Mouse (Mus musculus): ENCODE measurements around the gene Arl16. TPM values are rescaled to one million over a fixed set of nuclear protein-coding genes. Genes with fewer than 3 reads are reported as not detected.

The Arl16 gene
- polyA plus RNA-seq, 1 experiment from 2014 or later = 58.2 TPM

DNA sequence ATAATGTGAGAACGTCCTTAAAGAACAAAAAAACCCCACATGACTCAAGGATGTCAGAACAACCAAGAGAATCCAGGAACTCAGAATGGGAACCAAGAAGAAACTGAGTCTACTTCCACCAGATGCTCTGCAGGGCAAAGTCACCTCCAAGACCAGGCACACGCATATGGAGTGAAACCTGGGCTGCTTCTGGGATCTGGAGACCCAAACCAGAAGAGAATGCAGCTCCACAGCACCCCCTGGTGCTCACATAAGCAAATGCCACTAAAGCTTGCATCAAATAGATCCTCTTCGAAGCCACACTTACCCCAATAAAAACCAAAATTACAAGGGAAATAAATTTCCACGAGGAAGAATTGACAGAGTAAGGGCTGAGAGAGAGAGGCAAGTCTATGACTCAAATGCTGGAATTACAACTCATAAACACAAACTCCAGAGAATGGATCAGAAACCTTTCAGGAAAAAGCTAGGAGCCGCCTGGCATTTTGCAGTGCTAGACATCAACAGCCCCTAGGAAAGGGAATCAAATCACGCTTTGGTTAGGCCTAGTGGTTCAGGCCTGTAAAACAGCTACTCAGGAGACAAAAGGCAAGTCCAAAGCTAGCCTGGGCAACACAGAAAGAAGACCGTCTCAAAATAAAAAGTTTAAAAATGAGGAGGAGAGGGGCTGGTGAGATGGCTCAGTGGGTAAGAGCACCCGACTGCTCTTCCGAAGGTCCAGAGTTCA is 43.7 kb downstream of the Arl16 start:
- Histone ChIP-seq H3K9ac (ENCODE audit: low read depth, low read length) (no peak overlapping the region), H3K4me3 (ENCODE audit: low read depth, low read length) (no peak overlapping the region), H3K27me3 (ENCODE audit: control insufficient read depth, insufficient read depth, low read length) (no peaks in the 10 kb centered on the region), H3K27ac (ENCODE audit: low read depth, low read length) (no peak overlapping the region), H3K4me1 (replicated peaks; ENCODE audit: control insufficient read depth, insufficient read depth, low read length) (no peaks in the 10 kb centered on the region), H3K9me3 (ENCODE audit: control insufficient read depth, low read length) (no peaks in the 10 kb centered on the region), H3K4me2 (replicated peaks; ENCODE audit: low read depth, low read length) (no peak overlapping the region), H3K36me3 (ENCODE audit: control insufficient read depth, insufficient read depth, low read length) (0 out of 2 replicates have a peak, but pooled peaks cover 4% of the 10 kb centered on the region)
- no peak for ATAC-seq (ENCODE audit: low FRiP score)
- peak; percentile 84 for DNase-seq (ENCODE audit: low spot score)
- 82% methylated on average over 9 of the region's 9 CpGs for WGBS

DNA sequence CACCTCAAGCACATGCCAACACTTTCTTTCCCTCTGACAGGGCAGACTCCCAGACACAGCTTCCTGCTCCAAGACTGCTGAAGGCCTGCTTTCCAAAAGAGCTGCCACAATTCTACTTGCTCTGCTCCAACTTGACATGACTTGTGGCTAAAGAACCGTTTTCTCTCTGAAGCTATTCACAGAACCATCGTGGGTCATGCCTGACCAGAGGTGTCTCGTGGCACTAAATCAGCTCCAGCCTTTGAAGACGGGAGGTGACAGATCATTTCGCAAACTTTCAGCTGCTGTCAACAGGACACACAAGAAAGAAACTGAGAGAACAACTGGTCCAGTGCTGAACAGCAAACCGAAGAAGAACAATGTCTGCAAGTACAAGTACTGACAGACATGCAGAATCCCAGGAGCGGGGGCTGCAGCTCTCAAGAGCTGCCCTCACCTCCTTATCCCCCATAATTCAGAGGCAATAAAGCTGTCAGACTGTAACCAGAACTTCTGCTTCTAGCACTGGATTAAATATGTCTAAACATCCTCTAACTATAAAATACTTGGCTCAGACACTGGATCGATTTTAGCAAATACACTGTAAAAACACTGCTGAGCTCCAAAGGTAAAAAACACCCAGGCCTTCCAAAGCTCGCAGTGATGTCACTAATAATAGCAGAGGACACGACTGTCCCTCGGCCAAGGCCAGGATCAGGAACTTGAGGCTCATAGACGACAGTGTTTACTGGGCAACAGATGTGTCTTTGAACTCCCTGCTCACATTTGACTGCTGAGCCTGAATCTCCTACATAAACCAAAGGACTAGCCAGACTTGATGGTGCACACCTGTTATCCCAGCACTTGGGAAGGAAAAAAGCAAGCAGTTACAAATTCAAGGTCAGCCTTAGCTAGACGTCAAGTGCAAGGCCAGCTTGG is 44.5 kb downstream of the Arl16 start:
- Histone ChIP-seq H3K9ac (ENCODE audit: low read depth, low read length) (no peak overlapping the region), H3K4me2 (replicated peaks; ENCODE audit: low read depth, low read length) (no peak overlapping the region), H3K36me3 (ENCODE audit: control insufficient read depth, insufficient read depth, low read length) (0 out of 2 replicates have a peak, but pooled peaks cover 4% of the 10 kb centered on the region), H3K4me3 (ENCODE audit: low read depth, low read length) (no peak overlapping the region), H3K4me1 (replicated peaks; ENCODE audit: control insufficient read depth, insufficient read depth, low read length) (no peaks in the 10 kb centered on the region), H3K27ac (ENCODE audit: low read depth, low read length) (no peak overlapping the region), H3K27me3 (ENCODE audit: control insufficient read depth, insufficient read depth, low read length) (no peaks in the 10 kb centered on the region), H3K9me3 (ENCODE audit: control insufficient read depth, low read length) (no peaks in the 10 kb centered on the region)
- WGBS = 93% methylated on average over 13 of the region's 13 CpGs
- DNase-seq (ENCODE audit: low spot score) (no peak), ATAC-seq (ENCODE audit: low FRiP score) (no peak)

DNA sequence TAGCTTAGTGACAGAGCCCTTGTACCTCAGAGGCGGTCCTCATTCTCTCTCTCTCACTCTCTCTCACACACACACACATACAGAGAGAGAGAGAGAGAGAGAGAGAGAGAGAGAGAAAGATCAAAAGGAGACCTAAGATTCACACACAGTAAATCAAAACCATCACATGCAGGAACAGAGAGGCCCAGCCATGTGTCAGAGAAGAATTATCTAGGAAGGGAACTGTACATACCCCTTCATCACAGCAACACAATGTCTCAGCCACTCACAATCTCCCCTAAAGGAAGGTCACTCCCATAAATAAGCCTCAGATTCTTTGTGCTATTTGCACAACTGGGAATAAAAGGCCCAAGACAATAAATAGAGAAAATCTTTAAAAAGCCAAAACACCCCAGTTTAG is 48.8 kb downstream of the Arl16 start:
- Histone ChIP-seq H3K4me2 (replicated peaks; ENCODE audit: low read depth, low read length) (no peak overlapping the region), H3K27ac (ENCODE audit: low read depth, low read length) (no peak overlapping the region), H3K9me3 (ENCODE audit: control insufficient read depth, low read length) (no peaks in the 10 kb centered on the region), H3K9ac (ENCODE audit: low read depth, low read length) (no peak overlapping the region), H3K27me3 (ENCODE audit: control insufficient read depth, insufficient read depth, low read length) (no peaks in the 10 kb centered on the region), H3K36me3 (ENCODE audit: control insufficient read depth, insufficient read depth, low read length) (no peaks in the 10 kb centered on the region), H3K4me1 (replicated peaks; ENCODE audit: control insufficient read depth, insufficient read depth, low read length) (no peaks in the 10 kb centered on the region), H3K4me3 (ENCODE audit: low read depth, low read length) (no peak overlapping the region)
- WGBS = 100% methylated on average over 1 of the region's 1 CpGs
- DNase-seq (ENCODE audit: low spot score) (no peak), ATAC-seq (ENCODE audit: low FRiP score) (no peak)

DNA sequence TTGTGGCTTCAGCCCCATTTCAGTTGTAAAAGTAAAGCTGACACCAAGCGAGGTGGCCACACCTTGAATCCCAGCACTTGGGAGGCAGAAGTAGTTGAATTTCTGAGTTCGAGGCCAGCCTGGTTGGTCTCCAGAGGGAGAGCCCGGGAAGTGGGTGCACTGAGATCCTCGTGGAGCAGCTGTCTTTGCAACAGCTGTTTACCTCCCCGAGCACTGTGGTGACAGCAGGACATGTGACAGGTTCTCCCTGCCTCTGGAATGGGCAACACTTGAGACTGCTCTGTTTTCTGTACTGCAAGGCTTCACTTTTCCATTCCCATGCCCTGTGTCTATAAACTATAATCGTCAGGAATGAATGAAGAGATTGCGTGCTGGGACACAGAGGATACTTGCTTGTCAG is 49.6 kb downstream of the Arl16 start:
- no peak overlapping the region for H3K4me2 ChIP-seq (replicated peaks; ENCODE audit: low read depth, low read length)
- H3K4me3 ChIP-seq (ENCODE audit: low read depth, low read length) = no peak overlapping the region
- H3K9me3 ChIP-seq (ENCODE audit: control insufficient read depth, low read length) = no peaks in the 10 kb centered on the region
- DNase-seq (ENCODE audit: low spot score) (no peak), ATAC-seq (ENCODE audit: low FRiP score) (no peak)
- H3K9ac ChIP-seq (ENCODE audit: low read depth, low read length) = no peak overlapping the region
- H3K27me3 ChIP-seq (ENCODE audit: control insufficient read depth, insufficient read depth, low read length) = no peaks in the 10 kb centered on the region
- no peaks in the 10 kb centered on the region for H3K36me3 ChIP-seq (ENCODE audit: control insufficient read depth, insufficient read depth, low read length)
- H3K27ac ChIP-seq (ENCODE audit: low read depth, low read length) = no peak overlapping the region
- WGBS = 91% methylated on average over 7 of the region's 7 CpGs
- no peaks in the 10 kb centered on the region for H3K4me1 ChIP-seq (replicated peaks; ENCODE audit: control insufficient read depth, insufficient read depth, low read length)

Other genes starting within 250 kb of the Arl16 start
- gene Bahcc1, start 234.7 kb downstream of the Arl16 start, polyA plus RNA-seq (2014; fragmentation: Nextera tagmentation; extraction: Ambion mirVana) = 18.1 and 23.1 TPM in 2 replicates
- 3,592 and 3,665 TPM in 2 replicates for gene Actg1, start 119.1 kb downstream of the Arl16 start, polyA plus RNA-seq (2014; fragmentation: Nextera tagmentation; extraction: Ambion mirVana)
- gene Fscn2, start 106.1 kb downstream of the Arl16 start, polyA plus RNA-seq (2014; fragmentation: Nextera tagmentation; extraction: Ambion mirVana) = 1.1 and 1.5 TPM in 2 replicates
- gene Faap100, start 88.8 kb downstream of the Arl16 start, polyA plus RNA-seq (2014; fragmentation: Nextera tagmentation; extraction: Ambion mirVana) = 27.8 and 33.6 TPM in 2 replicates
- 37.5 and 40.3 TPM in 2 replicates for gene Nploc4, start 29.9 kb downstream of the Arl16 start, polyA plus RNA-seq (2014; fragmentation: Nextera tagmentation; extraction: Ambion mirVana)
- gene Tspan10, start 25.0 kb downstream of the Arl16 start, polyA plus RNA-seq (2014; fragmentation: Nextera tagmentation; extraction: Ambion mirVana) = not detected in 2 replicates
- 0.18 and 0.26 TPM in 2 replicates for gene Pde6g, start 14.1 kb downstream of the Arl16 start, polyA plus RNA-seq (2014; fragmentation: Nextera tagmentation; extraction: Ambion mirVana)
- 11.9 and 13.1 TPM in 2 replicates for gene Oxld1, start 9.5 kb downstream of the Arl16 start, polyA plus RNA-seq (2014; fragmentation: Nextera tagmentation; extraction: Ambion mirVana)
- 25.0 and 30.0 TPM in 2 replicates for gene Ccdc137, start 9.5 kb downstream of the Arl16 start, polyA plus RNA-seq (2014; fragmentation: Nextera tagmentation; extraction: Ambion mirVana)
- gene Mrpl12, start 17.0 kb upstream of the Arl16 start, polyA plus RNA-seq (2014; fragmentation: Nextera tagmentation; extraction: Ambion mirVana) = 139 and 141 TPM in 2 replicates
- 35.2 and 35.4 TPM in 2 replicates for gene Slc25a10, start 24.2 kb upstream of the Arl16 start, polyA plus RNA-seq (2014; fragmentation: Nextera tagmentation; extraction: Ambion mirVana)
- 0.31 and 0.56 TPM in 2 replicates for gene Gcgr, start 63.1 kb upstream of the Arl16 start, polyA plus RNA-seq (2014; fragmentation: Nextera tagmentation; extraction: Ambion mirVana)
- gene Mcrip1, start 82.1 kb upstream of the Arl16 start, polyA plus RNA-seq (2014; fragmentation: Nextera tagmentation; extraction: Ambion mirVana) = 245 and 256 TPM in 2 replicates
- not detected in 2 replicates for gene Ppp1r27, start 83.5 kb upstream of the Arl16 start, polyA plus RNA-seq (2014; fragmentation: Nextera tagmentation; extraction: Ambion mirVana)
- gene P4hb, start 105.6 kb upstream of the Arl16 start, polyA plus RNA-seq (2014; fragmentation: Nextera tagmentation; extraction: Ambion mirVana) = 504 and 527 TPM in 2 replicates
- 576 and 591 TPM in 2 replicates for gene Arhgdia, start 114.0 kb upstream of the Arl16 start, polyA plus RNA-seq (2014; fragmentation: Nextera tagmentation; extraction: Ambion mirVana)
- 686 and 764 TPM in 2 replicates for gene Alyref, start 130.8 kb upstream of the Arl16 start, polyA plus RNA-seq (2014; fragmentation: Nextera tagmentation; extraction: Ambion mirVana)
- 195 TPM in 2 replicates for gene Anapc11, start 130.8 kb upstream of the Arl16 start, polyA plus RNA-seq (2014; fragmentation: Nextera tagmentation; extraction: Ambion mirVana)
- gene Npb, start 140.9 kb upstream of the Arl16 start, polyA plus RNA-seq (2014; fragmentation: Nextera tagmentation; extraction: Ambion mirVana) = 0.42 TPM in 1 of 2 replicates, not detected in the other
- gene Pcyt2, start 150.3 kb upstream of the Arl16 start, polyA plus RNA-seq (2014; fragmentation: Nextera tagmentation; extraction: Ambion mirVana) = 104 and 105 TPM in 2 replicates
- gene Sirt7, start 157.6 kb upstream of the Arl16 start, polyA plus RNA-seq (2014; fragmentation: Nextera tagmentation; extraction: Ambion mirVana) = 33.2 and 36.6 TPM in 2 replicates
- 21.8 and 23.5 TPM in 2 replicates for gene Mafg, start 166.0 kb upstream of the Arl16 start, polyA plus RNA-seq (2014; fragmentation: Nextera tagmentation; extraction: Ambion mirVana)
- gene Pycr1, start 176.2 kb upstream of the Arl16 start, polyA plus RNA-seq (2014; fragmentation: Nextera tagmentation; extraction: Ambion mirVana) = 28.2 and 30.2 TPM in 2 replicates
- gene Myadml2, start 180.6 kb upstream of the Arl16 start, polyA plus RNA-seq (2014; fragmentation: Nextera tagmentation; extraction: Ambion mirVana) = 0.19 and 0.49 TPM in 2 replicates
- gene Notum, start 193.6 kb upstream of the Arl16 start, polyA plus RNA-seq (2014; fragmentation: Nextera tagmentation; extraction: Ambion mirVana) = 1.7 and 2.1 TPM in 2 replicates
- 117 and 122 TPM in 2 replicates for gene Aspscr1, start 205.4 kb upstream of the Arl16 start, polyA plus RNA-seq (2014; fragmentation: Nextera tagmentation; extraction: Ambion mirVana)
- gene Cenpx, start 246.1 kb upstream of the Arl16 start, polyA plus RNA-seq (2014; fragmentation: Nextera tagmentation; extraction: Ambion mirVana) = 115 and 121 TPM in 2 replicates
- gene Lrrc45, start 246.3 kb upstream of the Arl16 start, polyA plus RNA-seq (2014; fragmentation: Nextera tagmentation; extraction: Ambion mirVana) = 30.7 and 34.4 TPM in 2 replicates